Mouse (Mus musculus): ENCODE measurements around the gene Dapk3. TPM values are rescaled to one million over a fixed set of nuclear protein-coding genes. Genes with fewer than 3 reads are reported as not detected.
"Not testable (repeated sequence)": the region's sequence is repeated elsewhere in the genome, so short reads cannot be mapped to it uniquely, and the experiment has no call there.

Dapk3 gene
- polyA plus RNA-seq, 1 experiment from 2014 or later: 40.5 TPM

DNA sequence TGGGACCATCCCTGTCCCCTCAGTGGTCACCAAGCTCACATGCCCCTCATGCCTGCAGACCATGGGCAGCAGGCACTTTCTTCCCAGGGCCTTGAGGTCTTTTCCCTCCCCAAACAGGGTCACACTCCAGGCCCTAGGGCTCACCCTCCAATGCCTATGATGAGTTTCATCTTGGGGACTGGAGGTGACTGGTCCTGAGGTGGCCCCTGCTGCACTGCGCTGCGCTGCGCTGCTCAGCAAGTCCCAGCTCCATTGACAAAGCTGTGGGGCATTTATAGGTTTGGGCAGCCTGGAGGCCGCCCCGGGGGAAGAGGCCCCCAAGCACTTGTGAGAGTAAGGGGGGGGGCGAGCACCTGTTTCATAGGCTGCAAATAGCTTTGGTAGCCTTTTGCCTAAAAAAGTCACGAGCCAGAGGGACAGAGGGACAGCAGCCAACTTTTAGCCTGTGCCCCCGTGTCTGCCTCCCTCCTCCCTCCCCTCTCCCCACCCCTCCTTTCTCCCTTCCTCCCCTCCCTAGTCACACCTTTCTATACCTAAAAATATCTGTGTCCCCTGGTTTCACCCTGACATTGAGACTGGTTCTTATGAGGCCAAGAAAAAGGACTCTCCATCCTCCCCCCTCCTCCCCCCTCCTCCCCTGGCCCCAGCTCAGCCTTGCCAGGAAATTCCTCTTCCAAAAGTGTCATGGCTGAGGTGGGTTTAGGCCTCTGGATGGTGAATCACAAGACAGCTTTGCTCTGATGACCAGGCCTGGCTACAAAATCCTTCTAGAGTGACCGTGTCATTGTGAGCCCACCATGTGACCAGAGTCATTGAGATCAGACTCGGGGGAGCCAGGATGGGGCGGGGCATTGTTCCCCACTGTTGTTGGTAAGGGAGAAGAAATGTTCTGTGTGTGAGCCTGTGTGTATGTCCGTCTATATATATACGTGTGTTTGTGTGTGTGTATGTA, 19.3 kb downstream of the Dapk3 start, which contains the start of gene Nmrk2:
Gene Nmrk2, minus strand, starts transcription at position 245 of the 952 bp plus-strand sequence.
- no peaks in the 10 kb centered on the region for H3K36me3 ChIP-seq (ENCODE audit: control insufficient read depth, insufficient read depth, low read length)
- no peak within 1 kb of the TSS for H3K27ac ChIP-seq (ENCODE audit: low read length)
- no peak within 1 kb of the TSS for H3K4me2 ChIP-seq (ENCODE audit: low read depth, low read length)
- 56% methylated on average over 13 of the region's 13 CpGs for WGBS
- no peaks in the 10 kb centered on the region for H3K9me3 ChIP-seq (ENCODE audit: control insufficient read depth, low read length)
- peaks cover 7% of the 10 kb centered on the region for H3K27me3 ChIP-seq (ENCODE audit: control insufficient read depth, insufficient read depth, low read depth, low read length)
- ATAC-seq (ENCODE audit: low read depth): no peak
- H3K4me1 ChIP-seq (replicated peaks; ENCODE audit: control insufficient read depth, insufficient read depth, low read length): no peaks in the 10 kb centered on the region
- H3K4me3 ChIP-seq (ENCODE audit: low read length): no peak within 1 kb of the TSS
- no peak within 1 kb of the TSS for H3K9ac ChIP-seq (ENCODE audit: low read length)

DNA sequence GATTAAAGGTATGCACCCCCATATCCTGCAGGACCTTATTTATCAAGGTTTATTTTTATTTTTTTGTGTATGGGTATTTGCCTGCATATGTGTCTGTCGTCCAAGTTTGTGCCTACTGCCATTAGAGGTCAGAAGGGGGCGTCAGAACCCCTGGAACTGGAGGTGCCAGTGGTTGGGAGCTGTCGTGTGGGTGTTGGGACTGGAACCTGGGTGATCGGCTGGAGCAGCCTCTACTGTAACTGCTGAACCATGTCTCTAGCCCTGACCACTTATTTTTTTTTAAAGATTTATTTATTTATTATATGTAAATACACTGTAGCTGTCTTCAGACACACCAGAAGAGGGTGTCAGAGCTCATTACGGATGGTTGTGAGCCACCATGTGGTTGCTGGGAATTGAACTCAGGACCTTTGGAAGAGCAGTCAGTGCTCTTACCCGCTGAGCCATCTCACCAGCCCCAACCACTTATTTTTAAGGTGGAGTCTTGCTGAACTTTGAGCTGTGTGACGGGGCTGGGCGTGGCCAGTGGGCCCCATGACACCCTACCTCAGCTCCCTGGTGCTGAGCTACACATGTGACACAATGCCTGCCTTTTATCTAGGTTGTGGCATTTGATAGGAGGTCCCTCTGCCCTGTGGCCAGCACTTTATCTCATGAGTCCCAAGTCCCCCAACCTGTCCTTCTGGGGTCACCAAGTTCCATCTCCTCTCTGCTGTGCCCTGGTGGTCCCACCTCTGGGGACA, 20.3 kb downstream of the Dapk3 start:
- WGBS: 55% methylated on average over 8 of the region's 8 CpGs
- Histone ChIP-seq H3K36me3 (ENCODE audit: control insufficient read depth, insufficient read depth, low read length) (no peaks in the 10 kb centered on the region), H3K27ac (ENCODE audit: low read length) (no peak overlapping the region), H3K4me1 (replicated peaks; ENCODE audit: control insufficient read depth, insufficient read depth, low read length) (no peaks in the 10 kb centered on the region), H3K4me3 (ENCODE audit: low read length) (no peak overlapping the region), H3K27me3 (ENCODE audit: control insufficient read depth, insufficient read depth, low read depth, low read length) (peaks cover 3% of the 10 kb centered on the region; the same call in 1 of the 2 replicates), H3K9ac (ENCODE audit: low read length) (no peak overlapping the region), H3K9me3 (ENCODE audit: control insufficient read depth, low read length) (no peaks in the 10 kb centered on the region), H3K4me2 (ENCODE audit: low read depth, low read length) (no peak overlapping the region)
- no peak for ATAC-seq (ENCODE audit: low read depth)

DNA sequence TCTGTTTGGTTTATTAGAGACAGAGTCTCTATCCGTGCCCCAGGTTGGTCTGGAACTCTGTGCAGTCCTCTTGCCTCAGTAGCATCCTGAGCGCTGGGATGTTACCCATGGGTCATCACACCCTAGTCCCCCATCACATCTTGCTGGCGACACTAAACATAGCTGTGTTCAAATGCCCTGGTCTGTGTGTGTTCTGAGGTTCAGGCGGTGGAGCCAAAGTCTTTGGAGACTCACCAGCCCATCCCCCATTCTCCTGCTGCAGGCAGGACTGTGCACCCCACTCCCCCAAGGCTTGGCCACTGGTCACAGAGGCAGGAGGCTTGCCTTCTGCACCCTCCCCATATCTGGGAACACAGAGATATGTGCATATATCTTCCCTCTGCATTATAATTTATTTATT, 21.3 kb downstream of the Dapk3 start:
- no peaks in the 10 kb centered on the region for H3K36me3 ChIP-seq (ENCODE audit: control insufficient read depth, insufficient read depth, low read length)
- no peak overlapping the region for H3K4me3 ChIP-seq (ENCODE audit: low read length)
- no peaks in the 10 kb centered on the region for H3K4me1 ChIP-seq (replicated peaks; ENCODE audit: control insufficient read depth, insufficient read depth, low read length)
- no peak overlapping the region for H3K27ac ChIP-seq (ENCODE audit: low read length)
- ATAC-seq (ENCODE audit: low read depth): no peak
- H3K9ac ChIP-seq (ENCODE audit: low read length): no peak overlapping the region
- no peaks in the 10 kb centered on the region for H3K9me3 ChIP-seq (ENCODE audit: control insufficient read depth, low read length)
- H3K4me2 ChIP-seq (ENCODE audit: low read depth, low read length): no peak overlapping the region
- no peaks in the 10 kb centered on the region; the same call in 1 of the 2 replicates for H3K27me3 ChIP-seq (ENCODE audit: control insufficient read depth, insufficient read depth, low read depth, low read length)
- 66% methylated on average over 4 of the region's 4 CpGs for WGBS

DNA sequence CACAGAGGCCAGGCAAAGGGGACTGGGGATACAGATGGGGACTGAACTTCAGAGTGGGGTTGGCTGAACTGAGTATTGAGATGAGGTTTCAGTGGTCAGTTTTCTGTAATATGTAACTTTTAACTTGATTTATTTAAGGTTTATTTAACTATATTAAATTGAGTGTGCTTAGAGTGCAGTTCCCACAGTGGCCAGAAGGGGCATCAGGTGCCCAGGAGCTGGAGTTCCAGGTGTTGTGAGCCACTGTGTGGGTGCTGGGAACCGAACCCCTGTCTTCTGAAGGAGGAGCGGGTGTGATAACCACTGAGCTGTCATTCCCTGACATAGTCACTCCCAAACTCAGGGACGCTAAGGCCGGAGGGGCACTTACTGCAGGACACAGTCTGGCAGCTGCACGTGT, 27.3 kb downstream of the Dapk3 start:
- H3K4me2 ChIP-seq (ENCODE audit: low read depth, low read length): no peak overlapping the region
- no peak overlapping the region for H3K27ac ChIP-seq (ENCODE audit: low read length)
- H3K4me3 ChIP-seq (ENCODE audit: low read length): no peak overlapping the region
- no peak overlapping the region for H3K9ac ChIP-seq (ENCODE audit: low read length)
- no peaks in the 10 kb centered on the region for H3K4me1 ChIP-seq (replicated peaks; ENCODE audit: control insufficient read depth, insufficient read depth, low read length)
- whole genome bisulfite sequencing: 95% methylated on average over 5 of the region's 5 CpGs
- no peaks in the 10 kb centered on the region for H3K36me3 ChIP-seq (ENCODE audit: control insufficient read depth, insufficient read depth, low read length)
- H3K9me3 ChIP-seq (ENCODE audit: control insufficient read depth, low read length): peaks cover 5% of the 10 kb centered on the region; the same call in 1 of the 2 replicates
- H3K27me3 ChIP-seq (ENCODE audit: control insufficient read depth, insufficient read depth, low read depth, low read length): no peaks in the 10 kb centered on the region
- ATAC-seq (ENCODE audit: low read depth): no peak

DNA sequence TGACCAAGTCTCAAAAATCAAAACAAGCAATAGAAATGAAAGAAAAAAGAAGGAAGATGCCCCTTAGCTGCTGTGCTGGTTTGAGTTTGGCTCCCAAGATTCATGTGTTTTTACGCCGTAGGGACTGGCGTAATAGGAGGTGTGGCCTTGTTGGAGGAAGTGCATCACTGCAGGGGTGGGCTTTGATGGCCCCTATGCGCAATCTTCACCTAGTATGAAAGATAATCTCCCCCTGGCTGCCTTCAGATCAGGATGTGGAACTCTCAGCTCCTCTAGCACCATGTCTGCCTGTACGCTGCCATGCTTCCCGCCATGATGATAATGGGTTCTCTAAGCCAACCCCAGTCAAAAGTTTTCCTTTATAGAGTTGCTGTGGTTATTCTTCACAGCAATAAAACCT, 33.5 kb downstream of the Dapk3 start:
- H3K27ac ChIP-seq (ENCODE audit: low read length): no peak overlapping the region
- no peaks in the 10 kb centered on the region for H3K36me3 ChIP-seq (ENCODE audit: control insufficient read depth, insufficient read depth, low read length)
- H3K9ac ChIP-seq (ENCODE audit: low read length): no peak overlapping the region
- no peaks in the 10 kb centered on the region for H3K4me1 ChIP-seq (replicated peaks; ENCODE audit: control insufficient read depth, insufficient read depth, low read length)
- no peak overlapping the region for H3K4me2 ChIP-seq (ENCODE audit: low read depth, low read length)
- H3K4me3 ChIP-seq (ENCODE audit: low read length): no peak overlapping the region
- H3K9me3 ChIP-seq (ENCODE audit: control insufficient read depth, low read length): no peaks in the 10 kb centered on the region
- ATAC-seq (ENCODE audit: low read depth): no peak
- WGBS: 81% methylated on average over 6 of the region's 6 CpGs
- no peaks in the 10 kb centered on the region for H3K27me3 ChIP-seq (ENCODE audit: control insufficient read depth, insufficient read depth, low read depth, low read length)

DNA sequence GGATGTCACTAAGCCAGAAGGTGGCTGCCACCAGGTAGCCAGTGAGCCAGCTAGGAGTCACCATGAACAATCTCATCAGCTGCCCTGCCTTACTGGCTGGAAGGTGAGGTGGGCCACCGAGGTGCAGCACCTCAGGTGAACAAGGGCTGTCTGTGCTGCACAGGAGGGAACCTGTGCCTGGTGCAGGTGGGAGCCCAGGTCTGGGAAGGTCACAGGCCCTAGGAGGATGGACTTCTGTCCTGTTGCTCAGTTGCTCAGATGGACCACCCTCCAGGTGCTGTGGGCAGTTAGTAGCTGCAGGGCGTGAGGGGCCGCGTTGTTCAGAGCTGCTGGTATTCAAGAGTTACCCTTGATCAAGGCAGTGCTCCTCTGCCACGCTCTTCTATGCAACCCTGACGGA, 34.0 kb downstream of the Dapk3 start:
- Histone ChIP-seq H3K4me3 (ENCODE audit: low read length) (no peak overlapping the region), H3K9me3 (ENCODE audit: control insufficient read depth, low read length) (no peaks in the 10 kb centered on the region), H3K4me2 (ENCODE audit: low read depth, low read length) (no peak overlapping the region), H3K27me3 (ENCODE audit: control insufficient read depth, insufficient read depth, low read depth, low read length) (no peaks in the 10 kb centered on the region), H3K27ac (ENCODE audit: low read length) (no peak overlapping the region), H3K4me1 (replicated peaks; ENCODE audit: control insufficient read depth, insufficient read depth, low read length) (no peaks in the 10 kb centered on the region), H3K36me3 (ENCODE audit: control insufficient read depth, insufficient read depth, low read length) (no peaks in the 10 kb centered on the region), H3K9ac (ENCODE audit: low read length) (no peak overlapping the region)
- WGBS: 79% methylated on average over 6 of the region's 6 CpGs
- no peak for ATAC-seq (ENCODE audit: low read depth)

- H3K27ac ChIP-seq (ENCODE audit: low read length); H3K4me3 ChIP-seq (ENCODE audit: low read length); H3K4me2 ChIP-seq (ENCODE audit: low read depth, low read length); H3K9ac ChIP-seq (ENCODE audit: low read length); H3K9me3 ChIP-seq (ENCODE audit: control insufficient read depth, low read length); H3K27me3 ChIP-seq (ENCODE audit: control insufficient read depth, insufficient read depth, low read depth, low read length); H3K36me3 ChIP-seq (ENCODE audit: control insufficient read depth, insufficient read depth, low read length); H3K4me1 ChIP-seq (replicated peaks; ENCODE audit: control insufficient read depth, insufficient read depth, low read length); ATAC-seq (ENCODE audit: low read depth): not testable (repeated sequence)
- WGBS: 21% methylated on average over 1 of the region's 1 CpGs
Measured at GRCm38 (mm10) chr10:81217267-81217666, 34.5 kb downstream of the Dapk3 start.

- Histone ChIP-seq H3K27me3 (ENCODE audit: control insufficient read depth, insufficient read depth, low read depth, low read length) (no peaks in the 10 kb centered on the region), H3K27ac (ENCODE audit: low read length) (no peak overlapping the region), H3K9me3 (ENCODE audit: control insufficient read depth, low read length) (no peaks in the 10 kb centered on the region), H3K36me3 (ENCODE audit: control insufficient read depth, insufficient read depth, low read length) (no peaks in the 10 kb centered on the region), H3K4me1 (replicated peaks; ENCODE audit: control insufficient read depth, insufficient read depth, low read length) (no peaks in the 10 kb centered on the region), H3K4me2 (ENCODE audit: low read depth, low read length) (no peak overlapping the region), H3K9ac (ENCODE audit: low read length) (no peak overlapping the region), H3K4me3 (ENCODE audit: low read length) (no peak overlapping the region)
- WGBS: 24% methylated on average over 7 of the region's 7 CpGs
- ATAC-seq (ENCODE audit: low read depth): peak; percentile 49
Measured at GRCm38 (mm10) chr10:81217964-81218363, 35.2 kb downstream of the Dapk3 start.

DNA sequence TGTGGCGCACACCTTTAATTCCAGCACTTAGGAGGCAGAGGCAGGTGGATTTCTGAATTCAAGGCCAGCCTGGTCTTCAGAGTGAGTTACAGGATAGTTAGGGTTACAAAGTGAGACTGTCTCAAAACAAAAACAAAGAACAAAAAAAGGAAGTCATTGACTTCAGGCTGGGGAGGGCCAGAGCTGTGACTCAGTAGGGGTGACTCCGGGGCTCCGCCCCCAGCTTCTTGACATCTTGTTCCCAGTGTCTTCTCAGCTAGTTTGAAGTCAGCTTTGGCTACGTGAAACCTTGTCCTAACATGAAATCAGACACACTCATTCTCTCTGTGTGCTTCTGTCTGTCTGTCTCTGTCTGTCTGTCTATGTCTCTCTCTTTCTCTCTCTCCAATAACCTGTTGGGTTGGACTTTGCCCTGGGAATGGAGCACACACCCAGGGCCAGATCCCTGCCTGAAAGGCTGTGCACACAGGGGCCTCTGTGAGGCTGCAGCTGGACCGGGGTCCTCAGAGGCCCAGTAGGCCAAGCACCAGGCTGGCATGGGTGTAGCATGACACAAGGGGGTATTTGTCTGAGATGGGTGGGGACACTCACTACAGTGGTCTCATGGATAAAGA, 38.7 kb downstream of the Dapk3 start:
- Histone ChIP-seq H3K4me1 (replicated peaks; ENCODE audit: control insufficient read depth, insufficient read depth, low read length) (no peaks in the 10 kb centered on the region), H3K4me3 (ENCODE audit: low read length) (no peak overlapping the region), H3K27ac (ENCODE audit: low read length) (no peak overlapping the region), H3K27me3 (ENCODE audit: control insufficient read depth, insufficient read depth, low read depth, low read length) (no peaks in the 10 kb centered on the region), H3K4me2 (ENCODE audit: low read depth, low read length) (no peak overlapping the region), H3K36me3 (ENCODE audit: control insufficient read depth, insufficient read depth, low read length) (no peaks in the 10 kb centered on the region), H3K9me3 (ENCODE audit: control insufficient read depth, low read length) (no peaks in the 10 kb centered on the region), H3K9ac (ENCODE audit: low read length) (no peak overlapping the region)
- no peak for ATAC-seq (ENCODE audit: low read depth)
- 84% methylated on average over 5 of the region's 5 CpGs for WGBS

Data from lung, embryonic 16.5 days (tissue).